Mouse (Mus musculus) testis, postnatal 14 days (tissue): Measurements from ENCODE around the gene Fam19a4.

Source experiments
- DNase-seq: peaks from one replicate; pipeline ENCODE4 v3.0.0; 2021; ENCODE audit warnings: low spot score

Fam19a4 gene

GRCm38 (mm10) chr6:97060074-97060681 is at the start of gene Fam19a4:
Gene Fam19a4 (minus strand): TSS chr6:97060413.
- DNase-seq = peak; percentile 9

GRCm38 (mm10) chr6:97106777-97107176 is 46.6 kb upstream of the Fam19a4 start:
- peak; percentile 8 for DNase-seq

- DNase-seq = no peak
These were observed 45.9 kb upstream of the Fam19a4 start for GRCm38 (mm10) chr6:97106106-97106505.

GRCm38 (mm10) chr6:97104264-97104852 is 44.1 kb upstream of the Fam19a4 start:
- no peak for DNase-seq

GRCm38 (mm10) chr6:97101958-97102702 is 41.9 kb upstream of the Fam19a4 start:
- DNase-seq = no peak

GRCm38 (mm10) chr6:97101190-97101957 is 41.2 kb upstream of the Fam19a4 start:
- DNase-seq = no peak

- DNase-seq = no peak
These were observed 22.1 kb upstream of the Fam19a4 start for GRCm38 (mm10) chr6:97082336-97082735.

- DNase-seq = no peak
These were observed 19.8 kb upstream of the Fam19a4 start for GRCm38 (mm10) chr6:97080016-97080415.

GRCm38 (mm10) chr6:97059599-97059998 is 614 bp downstream of the Fam19a4 start:
- no peak for DNase-seq

GRCm38 (mm10) chr6:97052196-97052770 is 7.9 kb downstream of the Fam19a4 start:
- no peak for DNase-seq

GRCm38 (mm10) chr6:97048403-97048802 is 11.8 kb downstream of the Fam19a4 start:
- DNase-seq = no peak

- DNase-seq = no peak
These were observed 13.7 kb downstream of the Fam19a4 start for GRCm38 (mm10) chr6:97046541-97046940.

GRCm38 (mm10) chr6:97027110-97027677 is 33.0 kb downstream of the Fam19a4 start:
- no peak for DNase-seq

- DNase-seq = no peak
These were observed 40.9 kb downstream of the Fam19a4 start for GRCm38 (mm10) chr6:97019323-97019722.

- no peak for DNase-seq
These were observed 43.5 kb downstream of the Fam19a4 start for GRCm38 (mm10) chr6:97016711-97017110.

- no peak for DNase-seq
These were observed 44.2 kb downstream of the Fam19a4 start for GRCm38 (mm10) chr6:97016018-97016417.

- DNase-seq = peak; percentile 27
These were observed 53.6 kb downstream of the Fam19a4 start for GRCm38 (mm10) chr6:97006513-97007094.

- peak; percentile 15 for DNase-seq
These were observed 55.2 kb downstream of the Fam19a4 start for GRCm38 (mm10) chr6:97005038-97005437.

GRCm38 (mm10) chr6:96995556-96996159 is 64.6 kb downstream of the Fam19a4 start:
- DNase-seq = no peak

- no peak for DNase-seq
These were observed 68.5 kb downstream of the Fam19a4 start for GRCm38 (mm10) chr6:96991741-96992140.

- DNase-seq = no peak
These were observed 82.7 kb downstream of the Fam19a4 start for GRCm38 (mm10) chr6:96977537-96977936.
